In the genomic region with DNA sequence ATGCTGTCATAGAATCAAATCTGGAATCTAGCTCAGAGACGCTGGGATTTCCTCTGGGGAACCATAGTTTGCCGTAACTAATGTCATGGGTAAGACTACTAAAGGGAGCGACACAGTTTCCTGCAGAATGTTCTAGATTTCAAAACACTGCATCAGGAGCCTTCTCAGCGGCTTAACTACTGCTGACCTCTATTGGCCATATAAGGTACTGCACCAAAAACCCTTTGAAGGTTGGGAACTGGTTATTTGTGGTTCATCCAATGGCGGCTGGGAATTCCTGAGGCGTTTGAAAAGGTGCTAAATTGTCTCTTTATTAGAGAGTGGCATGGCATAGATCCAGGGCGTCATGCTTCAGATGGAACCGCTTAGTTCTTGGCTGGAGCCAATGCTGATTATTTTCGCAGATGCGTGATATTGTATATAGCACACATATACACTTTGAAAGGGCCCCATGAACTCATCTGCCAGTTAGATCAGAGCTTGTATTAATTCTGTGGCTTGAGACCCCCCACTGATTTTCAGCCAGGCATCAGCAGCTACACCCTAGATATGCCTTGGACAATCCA, we compare ENCODE assay signal across 8 mouse cellular contexts.
DNase-seq lines count a peak whose midpoint lies in the region.

No protein-coding gene starts in this region.

- 30% methylated on average over 10 of the region's 10 CpGs for WGBS in large intestine, adult 2 months

- peak; percentile 18 to 81 for DNase-seq in adrenal gland, adult (ENCODE audit: inconsistent age in 2 of 2, low spot score in 1 of 2)
- no peak for DNase-seq in adrenal gland, postnatal 25 days
- peak; percentile 5 for DNase-seq in 3134 (ENCODE audit: extremely low read depth, insufficient read length, low spot score)
- peak; percentile 13 for DNase-seq in c-Kit-positive CD71-positive TER-119-positive erythroid progenitor cells, embryonic 14.5 days (ENCODE audit: low spot score)
- DNase-seq in forelimb bud, embryonic 11.5 days (ENCODE audit: low read depth, low spot score), result peak; percentile 69
- DNase-seq in large intestine, adult 2 months (ENCODE audit: low read depth, low spot score), result peak; percentile 19
- peak; percentile 58 for DNase-seq in lung, postnatal 36 days
- DNase-seq in thymus, postnatal 14 days, result peak; percentile 10
